Mouse (Mus musculus): ENCODE measurements around the gene Cdc42bpg. TPM values are rescaled to one million over a fixed set of nuclear protein-coding genes. Genes with fewer than 3 reads are reported as not detected.

The Cdc42bpg gene
- total RNA-seq, 2 experiments from 2014 or later = 0.17 TPM; not detected in 1

GRCm38 (mm10) chr19:6342276-6342933 lies 36.1 kb downstream of the Cdc42bpg start:
- no peak for ATAC-seq (replicated peaks; ENCODE audit: low FRiP score, poor library complexity, severe bottlenecking)

- no peak for ATAC-seq (replicated peaks; ENCODE audit: low FRiP score, poor library complexity, severe bottlenecking)
These were observed 37.0 kb downstream of the Cdc42bpg start for GRCm38 (mm10) chr19:6343066-6343925.

- no peak for ATAC-seq (replicated peaks; ENCODE audit: low FRiP score, poor library complexity, severe bottlenecking)
These were observed 37.7 kb downstream of the Cdc42bpg start for GRCm38 (mm10) chr19:6343996-6344395.

DNA sequence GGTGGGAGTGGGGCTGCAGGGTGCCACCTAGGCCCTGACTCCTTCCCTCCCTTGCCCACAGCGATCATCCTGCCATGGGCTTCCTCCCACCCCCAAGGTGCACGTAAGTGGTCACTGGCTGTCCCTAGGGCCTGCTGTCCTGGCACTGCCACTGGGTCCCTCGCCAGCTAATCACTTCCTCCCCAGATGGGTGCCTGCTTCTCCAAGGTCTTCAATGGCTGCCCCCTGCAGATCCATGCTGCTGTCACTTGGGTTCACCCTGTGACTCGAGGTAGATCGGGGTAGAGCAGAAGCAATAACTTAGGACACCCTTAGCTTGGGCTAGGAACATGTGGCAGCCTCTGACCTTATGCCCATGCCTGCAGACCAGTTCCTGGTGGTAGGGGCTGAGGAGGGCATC lies 39.8 kb downstream of the Cdc42bpg start:
- no peak for ATAC-seq (replicated peaks; ENCODE audit: low FRiP score, poor library complexity, severe bottlenecking)

GRCm38 (mm10) chr19:6346661-6347060 lies 40.4 kb downstream of the Cdc42bpg start:
- no peak for ATAC-seq (replicated peaks; ENCODE audit: low FRiP score, poor library complexity, severe bottlenecking)

- ATAC-seq (replicated peaks; ENCODE audit: low FRiP score, poor library complexity, severe bottlenecking) = no peak
These were observed 41.4 kb downstream of the Cdc42bpg start for GRCm38 (mm10) chr19:6347615-6348014.

DNA sequence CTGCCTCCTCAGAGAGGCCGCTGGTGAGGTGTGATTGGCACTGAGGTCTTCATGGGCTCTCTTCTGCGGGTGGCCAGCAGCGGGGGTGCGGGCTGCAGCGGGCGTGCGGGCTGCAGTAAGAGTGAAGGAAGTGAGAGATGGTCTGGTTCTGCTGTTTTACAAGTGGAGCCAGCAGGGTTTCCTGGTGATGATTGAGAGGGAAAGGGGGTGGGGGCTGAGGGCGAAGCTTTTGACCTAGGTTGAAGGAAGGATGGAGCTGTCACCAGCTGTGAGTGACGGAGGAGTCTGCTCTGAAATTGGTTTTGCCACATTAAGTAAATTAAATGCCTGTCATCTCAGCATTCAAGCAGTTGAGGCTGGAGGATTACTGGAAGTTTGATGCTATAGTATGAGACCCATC lies 42.5 kb downstream of the Cdc42bpg start:
- ATAC-seq (replicated peaks; ENCODE audit: low FRiP score, poor library complexity, severe bottlenecking) = no peak

GRCm38 (mm10) chr19:6349215-6349983 lies 43.1 kb downstream of the Cdc42bpg start:
- no peak for ATAC-seq (replicated peaks; ENCODE audit: low FRiP score, poor library complexity, severe bottlenecking)

DNA sequence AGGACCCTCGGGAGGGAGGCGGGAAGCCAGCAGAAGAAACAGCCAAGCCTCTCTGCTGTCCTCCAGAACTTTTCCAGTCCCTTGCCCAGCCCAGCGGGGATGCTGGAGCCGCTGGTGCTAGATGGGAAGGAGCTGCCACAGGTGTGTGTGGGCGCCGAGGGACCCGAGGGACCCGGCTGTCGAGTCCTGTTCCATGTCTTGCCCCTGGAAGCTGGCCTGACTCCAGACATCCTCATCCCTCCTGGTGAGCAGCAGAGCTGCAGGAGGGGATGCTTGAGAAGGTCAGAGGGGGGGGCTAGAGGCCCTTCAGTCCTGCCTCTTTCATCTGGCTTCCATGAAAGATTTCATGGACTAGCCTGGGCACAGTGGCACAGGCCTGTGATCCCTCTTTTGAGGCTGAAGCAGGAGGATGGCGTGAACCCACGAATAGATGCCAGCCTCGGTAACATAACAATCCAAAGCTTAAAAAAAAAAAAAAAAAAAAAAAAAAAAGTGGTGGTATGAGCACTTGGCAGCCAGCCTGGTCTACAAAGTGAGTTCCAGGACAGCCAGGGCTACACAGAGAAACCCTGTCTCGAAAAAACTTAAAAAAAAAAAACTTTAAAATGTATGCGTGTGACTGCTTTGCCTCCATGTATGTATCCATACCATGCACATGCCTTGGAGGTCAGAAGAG lies 45.3 kb downstream of the Cdc42bpg start:
- ATAC-seq (replicated peaks; ENCODE audit: low FRiP score, poor library complexity, severe bottlenecking) = no peak

DNA sequence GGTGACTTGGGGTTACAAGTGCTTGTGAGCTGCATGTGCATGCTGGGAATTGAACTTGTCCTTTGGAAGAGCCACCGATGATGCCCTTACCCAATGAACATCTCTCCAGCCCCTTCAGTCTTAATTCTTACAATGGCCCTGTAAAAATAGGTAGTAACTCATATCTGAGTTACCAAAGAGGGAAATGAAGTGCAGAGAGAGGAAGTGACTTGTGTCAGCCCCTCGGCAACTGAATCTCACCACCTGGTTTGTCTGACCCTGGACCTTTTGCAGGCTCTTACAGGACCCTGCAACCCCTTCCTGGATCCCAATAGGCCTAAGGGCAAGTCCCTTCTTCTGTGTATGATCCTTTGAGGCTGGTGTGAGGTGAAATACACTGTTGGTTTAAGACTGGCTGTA lies 45.9 kb downstream of the Cdc42bpg start:
- ATAC-seq (replicated peaks; ENCODE audit: low FRiP score, poor library complexity, severe bottlenecking) = no peak

DNA sequence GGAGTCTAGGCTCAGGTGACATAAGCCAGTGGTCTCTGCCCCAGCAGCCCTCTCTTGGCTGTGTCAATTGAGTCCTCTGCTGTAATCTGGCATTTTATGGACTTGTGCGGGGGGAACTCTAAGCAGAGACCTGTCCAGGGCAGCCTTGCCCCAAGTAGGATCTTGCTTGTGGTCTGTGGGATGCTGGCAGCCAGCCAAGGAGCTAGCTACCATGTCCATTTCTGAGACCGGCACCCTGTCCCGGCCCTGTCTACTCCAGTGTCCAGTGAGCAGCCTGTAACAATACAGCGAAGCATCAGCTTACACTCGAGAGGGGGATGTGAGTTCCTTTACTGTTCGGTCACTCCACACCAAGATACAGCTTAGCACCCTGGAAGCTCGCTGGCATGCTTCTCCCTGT lies 47.8 kb downstream of the Cdc42bpg start:
- 0 out of 2 replicates have a peak, but pooled peaks have one; percentile 18 for ATAC-seq (replicated peaks; ENCODE audit: low FRiP score, poor library complexity, severe bottlenecking)

- no peak for ATAC-seq (replicated peaks; ENCODE audit: low FRiP score, poor library complexity, severe bottlenecking)
These were observed 55.0 kb downstream of the Cdc42bpg start for GRCm38 (mm10) chr19:6361291-6361690.

DNA sequence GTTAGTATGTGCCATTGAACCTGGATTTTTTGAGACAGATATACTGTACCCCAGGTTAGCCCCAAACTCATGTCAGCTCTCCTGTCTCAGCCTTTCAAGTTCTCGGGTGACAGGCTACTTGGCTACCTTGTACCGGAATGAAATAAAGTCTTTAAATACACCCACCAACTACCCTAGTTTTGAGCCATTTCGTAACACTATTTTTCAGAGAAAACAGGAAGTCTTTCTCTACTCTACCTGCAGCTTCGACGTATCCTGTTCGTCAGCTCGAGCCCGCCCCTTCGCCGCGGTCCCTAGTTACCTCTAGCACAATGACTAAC lies 56.8 kb downstream of the Cdc42bpg start:
- ATAC-seq (replicated peaks; ENCODE audit: low FRiP score, poor library complexity, severe bottlenecking) = no peak; the same call in 1 of the 2 replicates

GRCm38 (mm10) chr19:6363411-6364240 lies 57.4 kb downstream of the Cdc42bpg start, which contains the start of gene Sf1:
Gene Sf1 (plus strand): TSS chr19:6363690.
- peak; percentile 90 for ATAC-seq (replicated peaks; ENCODE audit: low FRiP score, poor library complexity, severe bottlenecking)

DNA sequence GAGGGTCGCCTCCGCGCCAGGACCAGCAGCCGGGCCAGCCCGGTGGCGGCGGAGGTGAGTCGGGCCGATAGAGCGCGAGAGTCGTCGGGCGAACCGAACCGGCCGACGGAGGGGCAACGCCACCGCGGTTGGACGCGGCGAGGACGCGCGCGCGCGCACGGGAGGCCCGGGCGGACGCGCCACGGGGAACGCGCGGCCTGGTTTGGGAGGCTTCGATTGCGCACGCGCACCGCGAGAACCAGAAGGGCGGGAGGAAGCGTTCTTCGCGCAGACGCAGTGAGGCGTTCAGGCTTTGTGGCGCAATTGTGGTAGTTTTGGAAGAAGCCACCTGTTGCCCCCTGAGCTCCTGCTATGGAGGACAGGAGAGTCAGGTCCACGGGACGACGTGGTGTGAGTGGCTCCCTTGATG lies 58.1 kb downstream of the Cdc42bpg start:
- peak; percentile 60 for ATAC-seq (replicated peaks; ENCODE audit: low FRiP score, poor library complexity, severe bottlenecking)

DNA sequence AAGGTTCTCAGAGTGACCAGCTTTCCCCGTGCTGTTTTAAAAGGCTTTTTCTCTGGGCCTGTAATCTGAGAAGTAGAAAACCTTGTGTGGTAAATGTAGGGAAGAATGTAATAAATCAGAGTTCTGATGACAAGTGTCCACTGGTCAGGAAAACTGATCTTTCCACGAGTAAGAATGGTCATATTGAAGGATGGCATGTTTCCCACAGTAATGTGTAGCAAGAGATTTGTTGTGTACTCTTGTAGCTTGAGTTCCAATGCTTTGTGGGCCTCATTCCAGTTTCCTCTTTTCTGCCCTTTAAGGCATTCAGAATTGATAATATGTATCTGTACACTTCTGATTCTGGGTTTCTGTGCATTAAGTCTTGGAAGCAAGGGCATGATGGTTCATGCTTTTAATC lies 58.6 kb downstream of the Cdc42bpg start:
- ATAC-seq (replicated peaks; ENCODE audit: low FRiP score, poor library complexity, severe bottlenecking) = no peak

GRCm38 (mm10) chr19:6370175-6370574 lies 63.9 kb downstream of the Cdc42bpg start:
- ATAC-seq (replicated peaks; ENCODE audit: low FRiP score, poor library complexity, severe bottlenecking) = no peak

GRCm38 (mm10) chr19:6372433-6372832 lies 66.2 kb downstream of the Cdc42bpg start:
- no peak for ATAC-seq (replicated peaks; ENCODE audit: low FRiP score, poor library complexity, severe bottlenecking)
